Mouse (Mus musculus) thymus, postnatal 0 days (tissue): ENCODE measurements around the gene Slc39a1. TPM values are rescaled to one million over a fixed set of nuclear protein-coding genes. Genes with fewer than 3 reads are reported as not detected.
"Not testable (repeated sequence)": the region's sequence is repeated elsewhere in the genome, so short reads cannot be mapped to it uniquely, and the experiment has no call there.

Source experiments
- DNase-seq: peaks from one replicate; pipeline ENCODE4 v3.0.0-alpha.2; 2015; ENCODE audit warnings: low spot score
- polyA plus RNA-seq: library from polyadenylated mRNA; unstranded; fragments of >200 nt; fragmentation: Nextera tagmentation; extraction: Ambion mirVana; gene quantifications from 2 replicates; pipeline ENCODE4 v1.2.1, GENCODE M21; 2015

The Slc39a1 gene
- polyA plus RNA-seq, 1 experiment from 2014 or later, result 96.1 TPM

DNA sequence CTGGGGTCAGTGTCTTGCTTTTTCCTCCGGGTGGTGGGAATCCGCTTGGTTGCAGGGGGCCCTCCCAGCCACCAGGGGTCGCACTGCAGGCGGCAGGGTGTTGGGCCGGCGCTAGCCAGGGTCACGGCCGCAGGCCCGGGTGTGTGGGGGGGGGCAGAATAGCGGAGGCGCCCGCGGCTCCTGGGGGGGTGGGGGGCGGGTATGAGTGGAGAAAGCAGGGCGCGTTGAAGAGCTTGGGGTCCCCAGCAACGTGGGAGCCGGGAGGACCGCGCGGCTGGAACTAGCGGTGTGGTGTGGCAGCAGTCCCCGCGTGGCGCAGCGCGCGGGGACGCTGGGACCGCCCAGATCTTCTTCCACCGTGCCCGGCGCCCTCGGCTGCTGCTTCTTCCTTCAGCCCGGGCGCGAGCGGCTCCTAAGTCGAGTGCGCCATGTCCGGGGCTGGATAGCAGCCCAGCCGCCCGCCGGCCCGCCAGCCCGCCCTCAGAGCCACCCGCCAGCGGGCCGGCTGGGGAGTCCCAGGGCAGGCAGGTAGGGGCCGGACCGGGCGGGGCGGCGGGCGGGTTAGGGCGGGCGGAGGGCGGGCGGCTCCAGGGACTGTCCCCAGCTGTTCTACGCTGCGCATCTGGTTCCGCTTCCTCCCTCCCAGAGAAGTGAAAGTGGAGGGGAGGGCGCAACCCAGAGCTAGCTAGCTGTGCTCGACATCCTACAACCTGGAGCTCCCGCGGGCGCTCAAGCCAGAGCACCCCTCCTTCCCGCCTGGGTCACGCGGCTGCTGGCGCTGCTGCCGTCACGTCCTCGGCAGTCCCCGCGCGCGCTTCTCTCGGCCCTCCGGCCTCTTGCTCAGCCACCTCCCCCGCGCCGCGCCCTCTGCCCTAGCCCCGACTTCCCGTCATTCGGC, 17.3 kb downstream of the Slc39a1 start, which contains the start of gene Dennd4b:
Gene Dennd4b, plus strand, starts transcription at position 152 of the 898 bp plus-strand sequence.
- DNase-seq, result peak; percentile 86

DNA sequence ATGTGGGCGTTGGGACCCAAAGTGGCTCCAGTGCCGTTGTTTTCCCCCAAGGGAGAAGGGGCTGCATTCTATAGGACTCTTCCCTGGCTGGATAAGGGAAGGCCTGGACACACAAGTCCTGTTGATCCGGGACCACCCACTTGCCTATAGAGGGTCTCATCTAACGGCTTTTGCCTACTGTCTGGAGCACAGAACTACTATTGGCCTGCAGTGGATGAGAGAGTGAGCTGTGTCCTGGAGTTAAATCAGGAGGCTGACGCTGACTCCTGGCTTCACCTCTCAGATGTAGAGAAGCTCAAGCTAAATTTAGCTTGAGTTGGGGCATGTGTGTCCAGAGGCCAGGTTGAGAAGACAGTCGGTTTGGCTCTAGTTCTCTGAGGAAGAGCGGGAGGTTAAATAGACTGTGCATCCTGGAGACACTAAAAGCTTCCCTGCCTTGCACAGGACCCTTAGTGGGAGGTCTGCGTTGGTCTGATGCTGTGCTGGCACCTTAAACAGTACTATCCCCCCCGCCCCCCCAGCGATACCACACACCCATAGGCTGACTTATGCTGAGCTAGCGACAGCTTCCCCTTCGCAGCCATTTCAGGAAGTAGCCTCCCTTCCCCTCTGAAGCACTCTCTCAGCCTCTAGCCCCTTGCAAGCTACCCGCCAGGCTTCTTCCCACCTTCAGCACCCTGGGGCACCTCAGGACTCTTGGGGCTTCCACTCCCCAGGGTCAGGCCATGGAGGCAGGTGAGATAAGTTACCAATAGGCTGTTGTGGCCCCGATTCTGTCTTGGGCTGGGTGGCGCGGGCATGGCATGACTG, 18.2 kb downstream of the Slc39a1 start:
- DNase-seq, result peak; percentile 73

DNA sequence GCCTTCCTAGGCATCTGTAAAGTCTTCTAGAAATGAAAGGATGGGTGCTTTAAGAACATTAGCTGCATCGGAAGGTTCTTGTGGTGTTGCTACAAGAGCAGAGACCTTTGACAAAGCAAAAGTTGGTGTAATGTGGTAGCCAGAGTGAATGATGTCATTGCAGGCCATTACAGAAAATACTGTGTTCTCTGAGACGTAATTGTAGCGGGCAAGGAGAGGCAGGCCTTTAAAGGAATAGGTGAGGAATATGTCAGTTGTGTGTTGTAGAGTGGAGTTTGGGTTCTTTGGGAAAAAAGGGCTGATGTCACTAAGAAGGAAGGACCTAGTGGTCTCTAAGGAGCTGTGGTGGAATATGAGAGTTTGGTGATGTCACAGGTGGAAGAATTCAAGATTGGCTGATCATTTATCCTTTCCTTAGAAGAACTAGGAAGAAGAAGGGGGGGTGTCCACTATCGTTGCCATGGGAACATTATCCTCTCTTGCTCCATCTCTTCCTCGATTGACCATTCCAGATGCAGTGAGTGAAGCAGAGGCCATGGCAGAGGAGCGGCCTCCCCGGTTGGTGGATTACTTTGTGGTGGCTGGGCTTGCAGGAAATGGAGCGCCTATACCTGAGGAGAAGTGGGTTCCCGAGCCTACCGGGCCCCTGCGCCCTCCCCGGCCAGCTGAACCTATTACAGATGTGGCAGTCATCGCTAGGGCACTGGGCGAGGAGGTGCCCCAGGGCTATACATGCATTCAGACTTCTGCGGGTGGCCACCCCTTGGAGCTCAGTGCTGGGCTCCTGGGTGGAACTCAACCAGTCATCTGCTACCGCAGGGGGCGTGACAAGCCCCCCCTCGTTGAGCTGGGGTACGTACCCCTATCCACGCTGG, 19.2 kb downstream of the Slc39a1 start:
- peak; percentile 30 for DNase-seq

DNA sequence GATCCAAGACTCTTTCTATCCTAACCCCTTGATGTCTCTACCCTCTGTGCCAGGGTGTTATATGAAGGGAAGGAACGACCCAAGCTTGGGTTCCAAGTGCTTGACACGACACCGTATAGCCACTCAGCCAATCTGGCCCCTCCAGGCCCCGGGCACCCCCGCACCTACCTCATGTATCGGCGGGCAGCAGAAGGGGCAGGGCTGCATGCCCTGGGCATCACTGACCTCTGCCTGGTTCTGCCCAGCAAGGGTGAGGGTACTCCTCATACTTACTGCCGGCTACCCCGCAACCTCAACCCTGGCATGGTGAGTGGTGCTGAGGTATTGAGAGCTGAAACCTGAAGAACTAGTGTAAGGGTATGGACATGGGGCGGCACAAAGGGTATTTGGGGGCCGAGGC, 20.2 kb downstream of the Slc39a1 start:
- no peak for DNase-seq

DNA sequence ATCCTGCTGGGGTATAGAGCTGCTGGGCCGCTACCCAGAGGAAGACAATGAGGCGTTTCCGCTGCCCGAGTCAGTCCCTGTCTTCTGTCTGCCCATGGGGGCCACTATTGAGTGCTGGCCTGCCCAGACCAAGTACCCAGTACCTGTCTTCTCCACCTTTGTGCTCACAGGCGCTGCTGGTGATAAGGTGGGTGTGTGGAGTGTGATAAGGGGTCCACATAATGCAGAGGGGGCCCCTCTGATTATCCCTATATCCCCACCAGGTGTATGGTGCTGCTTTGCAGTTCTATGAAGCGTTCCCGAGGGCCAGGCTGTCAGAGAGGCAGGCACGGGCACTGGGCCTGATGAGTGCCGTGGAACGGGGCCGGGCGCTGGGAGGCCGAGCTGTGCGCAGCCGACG, 21.0 kb downstream of the Slc39a1 start:
- no peak for DNase-seq

DNA sequence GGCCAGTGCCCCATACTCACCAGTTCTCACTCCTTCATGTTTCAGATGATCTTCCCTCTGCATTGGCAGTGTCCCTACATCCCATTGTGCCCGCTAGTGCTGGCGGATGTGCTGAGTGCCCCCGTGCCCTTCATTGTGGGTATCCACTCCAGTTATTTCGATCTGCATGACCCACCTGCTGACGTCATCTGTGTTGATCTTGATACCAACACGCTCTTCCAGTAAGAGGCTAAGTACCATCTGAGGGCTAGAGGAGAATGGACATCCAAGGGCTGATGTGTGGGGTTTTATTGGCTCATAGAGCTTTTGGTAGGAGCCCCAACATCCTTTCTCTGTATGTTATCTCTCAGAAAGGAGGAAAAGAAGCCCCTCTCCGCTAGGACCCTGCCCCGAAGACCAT, 22.8 kb downstream of the Slc39a1 start:
- no peak for DNase-seq

DNA sequence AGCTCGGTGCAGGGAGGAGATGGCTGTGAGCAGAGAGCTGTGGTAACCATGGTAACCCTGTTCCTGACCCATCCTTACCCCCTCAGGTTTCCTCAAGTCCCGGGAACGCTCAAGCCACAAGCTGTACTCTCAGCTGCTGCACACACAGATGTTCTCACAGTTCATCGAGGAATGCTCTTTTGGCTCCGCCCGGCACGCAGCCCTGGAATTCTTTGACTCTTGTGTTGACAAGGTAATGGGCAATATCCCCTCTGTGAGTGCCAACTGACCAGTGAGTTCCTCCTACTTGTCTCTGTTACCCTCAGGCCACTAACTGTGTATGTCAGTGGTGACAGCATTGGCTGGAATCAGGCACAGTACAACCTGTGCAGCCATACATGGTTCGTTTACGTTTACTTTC, 24.2 kb downstream of the Slc39a1 start:
- no peak for DNase-seq

DNA sequence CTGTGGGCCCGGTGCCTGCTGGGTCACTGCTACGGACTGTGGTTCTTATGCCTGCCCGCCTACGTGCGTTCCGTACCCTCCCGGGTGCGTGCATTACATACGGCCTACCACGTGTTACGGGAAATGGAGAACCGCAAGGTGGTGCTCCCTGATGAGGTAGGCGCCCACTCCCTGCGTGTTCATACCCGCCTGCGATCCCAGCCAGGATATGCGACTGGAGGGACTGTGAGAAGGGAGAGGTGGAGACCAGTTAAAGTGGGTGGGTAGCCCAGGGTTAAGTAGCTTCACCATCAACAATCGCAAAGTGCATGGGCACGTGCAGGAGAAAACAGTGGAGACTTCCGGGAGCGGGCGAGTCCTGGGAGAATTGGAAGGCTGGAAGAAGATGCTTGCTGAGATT, 25.9 kb downstream of the Slc39a1 start:
- no peak for DNase-seq

DNA sequence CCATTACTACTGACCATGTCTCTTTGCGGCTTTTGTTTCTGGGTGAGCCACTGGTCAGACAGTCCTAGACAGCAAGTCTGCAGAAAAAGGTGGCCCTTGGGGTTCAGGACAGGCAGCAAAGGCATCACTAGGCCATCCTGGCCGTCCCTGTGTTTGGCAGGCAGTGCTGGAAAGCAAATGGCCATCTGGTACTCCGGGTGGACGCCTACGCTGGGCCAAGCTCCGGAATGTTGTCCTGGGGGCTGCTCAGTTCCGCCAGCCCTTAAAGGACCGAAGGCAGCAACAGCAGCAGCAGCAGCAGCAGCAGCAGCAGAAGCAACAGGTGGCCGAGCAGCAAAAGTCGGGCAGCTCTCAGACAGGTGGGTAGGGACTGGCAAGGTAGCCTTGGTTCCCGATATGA, 27.3 kb downstream of the Slc39a1 start:
- no peak for DNase-seq

DNA sequence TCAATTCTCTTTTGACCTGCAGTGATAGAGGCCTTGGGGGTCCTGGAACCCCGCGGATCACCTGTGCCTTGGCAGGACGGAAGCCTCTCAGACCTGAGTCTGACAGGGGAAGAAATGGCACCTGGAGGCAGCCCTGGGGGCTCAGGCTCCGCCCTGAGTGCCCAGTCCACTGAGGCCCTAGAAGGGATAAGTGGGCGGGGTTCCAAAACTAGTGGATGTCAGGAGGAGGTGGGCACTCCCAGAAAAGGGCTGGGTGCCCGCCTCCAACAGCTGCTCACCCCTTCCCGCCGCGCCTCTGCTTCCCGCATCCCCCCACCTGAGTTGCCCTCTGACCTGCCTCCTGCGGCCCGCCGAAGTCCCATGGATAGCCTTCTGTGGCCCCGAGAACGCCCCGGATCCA, 28.9 kb downstream of the Slc39a1 start:
- DNase-seq, result no peak

DNA sequence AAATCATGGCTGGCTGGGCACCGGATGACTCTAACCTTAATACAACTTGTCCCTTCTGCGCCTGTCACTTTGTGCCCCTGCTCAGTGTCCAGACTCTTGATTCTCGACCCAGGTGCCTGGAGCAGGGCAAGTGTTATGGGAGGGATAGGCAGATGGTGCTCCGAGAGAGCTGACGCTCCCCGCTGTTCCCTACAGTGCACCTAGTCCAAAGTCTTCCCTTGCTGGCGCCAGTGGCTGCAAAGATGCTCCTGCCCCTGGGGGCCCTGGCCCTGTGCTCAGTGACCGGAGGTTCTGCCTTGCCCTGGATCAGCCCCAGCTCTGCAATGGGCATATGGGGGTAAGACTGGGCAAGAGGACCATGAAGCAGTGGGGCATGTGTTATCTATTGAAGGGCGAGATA, 29.8 kb downstream of the Slc39a1 start:
- no peak for DNase-seq

DNA sequence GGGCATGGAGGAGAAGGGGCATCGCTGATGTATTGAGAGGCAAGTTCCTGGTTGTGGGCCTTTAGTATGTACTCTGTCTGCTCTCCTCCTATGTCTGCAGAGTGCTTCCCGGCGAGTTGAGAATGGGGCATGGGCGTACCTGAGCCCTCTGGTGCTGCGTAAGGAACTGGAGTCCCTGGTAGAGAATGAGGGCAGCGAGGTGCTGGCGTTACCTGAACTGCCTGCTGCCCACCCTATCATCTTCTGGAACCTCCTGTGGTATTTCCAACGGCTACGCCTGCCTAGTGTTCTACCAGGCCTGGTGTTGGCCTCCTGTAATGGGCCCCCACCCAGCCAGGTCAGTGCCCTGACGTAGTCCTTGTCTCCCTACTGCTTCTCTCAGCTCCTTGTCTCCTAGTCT, 30.2 kb downstream of the Slc39a1 start:
- DNase-seq, result no peak

DNA sequence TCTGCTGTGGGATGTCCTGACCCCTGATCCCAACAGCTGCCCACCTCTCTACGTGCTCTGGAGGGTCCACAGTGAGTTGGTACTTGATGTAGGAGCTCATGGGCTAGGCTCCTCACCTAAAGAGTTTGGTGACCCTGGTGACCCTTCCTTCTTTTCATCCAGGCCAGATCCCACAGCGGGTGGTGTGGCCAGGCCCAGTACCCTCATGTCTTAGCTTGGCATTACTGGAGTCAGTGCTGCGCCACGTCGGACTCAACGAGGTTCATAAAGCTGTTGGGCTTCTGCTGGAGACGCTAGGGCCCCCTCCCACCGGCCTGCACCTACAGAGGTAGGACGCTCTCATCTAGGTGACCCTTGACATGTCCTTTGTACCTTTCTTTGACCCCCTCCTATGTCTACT, 31.2 kb downstream of the Slc39a1 start:
- no peak for DNase-seq

DNA sequence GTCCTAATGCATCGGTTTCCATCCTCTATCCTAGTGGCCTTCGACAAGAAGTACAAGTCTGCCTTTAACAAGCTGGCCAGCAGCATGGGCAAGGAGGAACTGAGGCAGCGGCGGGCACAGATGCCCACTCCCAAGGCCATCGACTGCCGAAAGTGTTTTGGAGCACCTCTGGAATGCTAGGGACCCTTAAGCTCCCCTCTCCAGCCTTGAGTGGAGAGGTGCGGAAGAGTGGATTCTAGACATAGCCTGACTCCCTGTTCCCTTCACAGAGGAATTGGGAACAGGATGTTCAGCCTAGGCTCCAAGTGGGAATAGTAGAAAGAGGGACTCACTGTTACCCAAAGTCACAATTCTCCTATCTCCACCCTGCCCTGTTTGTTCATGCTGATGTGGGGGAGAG, 31.8 kb downstream of the Slc39a1 start:
- DNase-seq, result no peak

DNA sequence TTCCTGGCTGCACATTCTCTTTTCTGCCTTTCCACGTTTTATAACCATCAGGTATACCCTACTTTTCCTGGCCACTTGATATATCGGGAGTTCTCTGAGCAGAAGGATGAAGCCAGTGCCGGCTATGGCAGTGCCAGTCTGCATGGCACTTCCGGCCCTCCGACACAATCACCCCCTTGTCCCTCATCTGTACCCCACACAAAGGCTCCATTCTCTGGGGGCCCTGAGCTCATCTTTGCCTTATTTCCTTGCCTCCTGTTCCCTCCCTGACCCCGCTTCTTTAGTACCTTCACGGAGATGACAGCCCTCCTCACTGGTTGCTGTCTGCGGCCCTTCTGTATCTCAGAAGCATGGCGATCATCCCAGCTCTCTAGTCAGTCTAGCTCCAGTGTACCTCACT, 32.7 kb downstream of the Slc39a1 start:
- DNase-seq, result no peak

DNA sequence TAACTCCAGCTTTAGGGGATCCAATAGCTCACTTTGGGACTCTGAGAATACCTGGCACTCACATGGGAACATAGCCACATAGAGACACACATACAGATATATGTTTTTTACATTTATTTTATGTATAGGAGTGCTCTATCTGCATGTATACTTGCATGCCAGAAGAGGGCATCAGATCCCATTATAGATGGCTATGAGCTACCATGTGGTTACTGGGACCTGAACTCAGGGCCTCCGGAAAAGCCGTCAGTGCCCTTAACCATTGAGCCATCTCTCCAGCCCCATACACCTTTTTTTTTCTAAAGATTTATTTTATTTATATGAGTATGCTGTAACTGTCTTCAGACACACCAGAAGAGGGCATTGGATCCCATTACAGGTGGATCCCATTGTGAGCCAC, 36.2 kb downstream of the Slc39a1 start:
- no peak for DNase-seq

DNA sequence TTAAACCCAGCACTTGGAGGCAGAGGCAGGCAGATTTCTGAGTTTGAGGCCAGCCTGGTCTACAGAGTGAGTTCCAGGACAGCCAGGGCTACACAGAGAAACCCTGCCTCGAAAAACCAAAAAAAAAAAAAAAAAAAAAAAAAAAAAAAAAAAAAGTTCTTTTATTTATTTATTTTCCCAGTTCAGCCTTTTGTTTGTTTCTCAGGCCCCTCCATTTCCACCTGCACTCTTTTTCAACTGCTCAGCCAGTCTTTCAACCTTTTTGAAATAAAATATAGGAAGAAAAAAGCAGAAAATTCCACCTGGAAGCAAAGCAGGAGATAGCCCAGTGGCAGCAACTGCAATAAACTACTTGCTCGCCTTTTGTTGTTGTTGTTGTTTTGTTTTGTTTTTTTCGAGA, 41.4 kb downstream of the Slc39a1 start:
- not testable (repeated sequence) for DNase-seq

DNA sequence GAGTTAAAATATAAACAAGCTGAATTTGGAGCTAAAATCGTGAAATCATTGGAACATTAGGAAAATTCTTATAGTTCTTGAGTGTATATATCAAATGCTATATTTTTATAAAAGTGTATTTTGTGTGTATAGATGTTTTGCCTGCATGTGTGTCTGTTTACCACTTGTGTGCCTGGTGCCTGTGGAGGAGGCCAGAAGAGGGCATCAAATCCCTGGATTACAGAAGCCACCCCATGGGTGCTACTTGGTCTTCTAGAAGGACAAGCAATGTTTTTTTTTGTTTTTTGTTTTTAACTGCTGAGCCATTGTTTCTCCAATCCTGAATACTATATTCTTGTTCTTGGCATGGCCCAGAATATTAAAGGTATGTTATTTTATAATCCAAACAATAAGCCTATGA, 42.6 kb downstream of the Slc39a1 start:
- DNase-seq, result no peak

DNA sequence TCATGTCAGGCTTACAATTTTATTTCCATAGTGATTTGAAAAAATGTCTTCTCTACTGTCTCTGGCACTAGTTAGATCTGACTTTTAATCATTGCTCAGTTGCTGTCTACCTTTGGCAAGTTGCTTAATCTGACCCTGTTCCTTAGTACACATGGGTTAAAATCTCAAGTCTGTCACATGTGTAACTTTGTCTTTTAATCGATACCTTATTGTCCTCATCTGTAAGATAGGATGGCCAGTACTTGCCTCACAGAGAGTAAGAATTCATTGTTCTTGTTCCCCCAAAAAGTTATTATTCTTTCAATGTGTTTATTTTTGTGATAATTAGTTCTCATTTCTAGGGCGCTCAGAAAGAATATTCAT, 44.0 kb downstream of the Slc39a1 start:
- DNase-seq, result no peak

DNA sequence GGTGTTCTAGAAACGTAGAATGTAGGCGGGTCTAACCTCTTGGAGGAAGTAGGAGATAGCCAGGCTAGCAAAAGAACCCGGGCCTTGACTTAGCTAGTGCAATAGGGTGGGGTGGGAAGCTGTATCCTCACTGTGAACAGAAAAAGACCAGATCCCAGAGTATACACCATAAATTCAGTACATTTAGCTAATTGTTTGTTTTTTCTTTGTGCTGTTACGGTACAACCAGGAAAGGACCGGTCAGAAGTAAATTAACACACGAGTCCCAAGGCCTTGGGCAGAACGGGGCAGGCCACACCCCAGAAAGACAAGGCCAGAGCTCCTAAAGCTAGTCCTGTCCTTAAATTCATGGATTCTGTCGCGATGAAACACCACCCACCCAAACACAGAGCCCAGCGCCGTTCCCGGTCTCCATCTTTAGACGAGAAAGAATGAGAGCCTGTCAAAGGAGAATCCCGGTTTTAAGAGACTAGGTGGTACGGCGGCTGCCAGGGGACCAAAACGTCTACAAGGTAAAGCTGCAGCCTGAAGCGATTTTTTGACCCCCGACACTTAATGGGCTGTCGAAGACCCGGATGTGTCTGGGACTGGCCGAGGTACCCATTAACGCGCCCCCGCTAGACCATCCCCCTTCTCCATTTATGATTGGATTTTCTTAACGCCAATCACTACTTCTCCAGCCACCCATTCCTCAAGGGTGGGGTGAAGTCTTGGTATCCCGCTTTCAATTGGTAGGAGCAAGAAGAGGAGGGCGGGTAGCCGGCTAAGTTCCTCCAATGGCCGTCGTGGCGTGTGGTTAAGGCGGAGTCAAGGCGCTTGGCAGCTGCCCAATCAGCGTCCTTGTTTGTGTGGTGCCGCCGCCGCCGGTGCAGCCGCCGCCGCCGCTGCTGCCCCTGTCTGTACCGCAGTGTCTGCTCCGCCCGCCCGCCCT, 44.6 kb downstream of the Slc39a1 start, which contains the start of gene Gatad2b:
Gene Gatad2b, plus strand, starts transcription at position 834 of the 931 bp plus-strand sequence.
- peak; percentile 99 for DNase-seq
